Mouse (Mus musculus): ENCODE data around the gene Gjc2.
"Not testable (repeated sequence)": the region's sequence is repeated elsewhere in the genome, so short reads cannot be mapped to it uniquely, and the experiment has no call there.

Gjc2 gene

DNA sequence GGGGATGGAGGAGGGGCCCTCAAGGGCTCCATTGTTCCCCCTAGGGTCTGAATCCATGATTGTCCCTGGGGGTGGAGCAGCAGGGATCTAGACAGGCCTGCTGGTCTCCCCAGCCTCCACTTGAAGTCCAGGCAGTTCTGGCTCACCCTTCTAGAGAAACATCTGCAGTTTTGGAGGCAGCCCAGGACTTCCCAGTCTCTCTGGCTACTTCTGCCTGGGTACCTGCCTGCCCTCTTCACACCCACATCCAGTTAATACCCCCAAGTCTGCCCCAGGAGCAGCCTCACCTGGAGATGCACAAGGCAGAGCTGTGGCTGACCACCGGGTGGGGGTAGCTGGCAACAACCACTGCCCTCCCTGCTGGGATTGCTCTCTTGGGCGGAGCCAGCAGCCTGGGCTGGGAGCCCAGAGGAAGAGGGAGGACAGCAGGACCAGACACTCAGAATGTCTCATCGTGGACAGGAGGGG lies at the start of gene Gjc2:
TSS of gene Gjc2 (minus strand) at position 350 of the 468 bp plus-strand sequence.
- DNase-seq (ENCODE audit: low read depth): no peak

- DNase-seq (ENCODE audit: low read depth): no peak
Measured at GRCm38 (mm10) chr11:59232797-59233196, 49.8 kb upstream of the Gjc2 start.

DNA sequence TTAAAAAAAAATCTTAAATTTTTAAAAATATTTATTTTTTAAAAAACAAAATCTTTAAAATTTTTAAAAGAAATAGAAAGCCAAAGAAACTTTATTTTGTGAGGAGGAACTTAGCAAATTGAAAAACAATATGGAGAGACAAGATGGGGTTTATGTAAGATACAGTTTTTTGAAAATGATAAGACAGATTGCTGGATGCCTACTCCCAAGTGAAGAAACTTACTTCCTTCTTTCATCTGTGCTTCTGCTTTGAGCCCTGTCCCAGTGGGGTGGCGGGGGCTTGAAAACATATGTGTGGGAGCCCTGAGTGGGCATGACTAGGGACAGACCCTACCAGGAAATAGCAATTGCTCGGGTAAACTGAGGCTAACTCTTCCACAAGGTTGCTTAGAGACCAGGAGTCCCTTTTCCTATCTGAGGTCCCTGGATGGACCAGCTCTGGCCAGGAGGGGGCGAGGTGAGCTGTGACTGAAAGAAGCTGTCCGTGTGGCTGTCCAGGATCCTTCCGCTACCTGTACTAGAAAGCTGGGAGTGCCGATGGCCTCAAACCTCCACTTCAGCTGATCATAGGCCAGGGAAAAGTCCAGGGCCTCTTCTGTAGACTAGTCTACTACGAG lies 47.2 kb upstream of the Gjc2 start:
- DNase-seq (ENCODE audit: low read depth): no peak

DNA sequence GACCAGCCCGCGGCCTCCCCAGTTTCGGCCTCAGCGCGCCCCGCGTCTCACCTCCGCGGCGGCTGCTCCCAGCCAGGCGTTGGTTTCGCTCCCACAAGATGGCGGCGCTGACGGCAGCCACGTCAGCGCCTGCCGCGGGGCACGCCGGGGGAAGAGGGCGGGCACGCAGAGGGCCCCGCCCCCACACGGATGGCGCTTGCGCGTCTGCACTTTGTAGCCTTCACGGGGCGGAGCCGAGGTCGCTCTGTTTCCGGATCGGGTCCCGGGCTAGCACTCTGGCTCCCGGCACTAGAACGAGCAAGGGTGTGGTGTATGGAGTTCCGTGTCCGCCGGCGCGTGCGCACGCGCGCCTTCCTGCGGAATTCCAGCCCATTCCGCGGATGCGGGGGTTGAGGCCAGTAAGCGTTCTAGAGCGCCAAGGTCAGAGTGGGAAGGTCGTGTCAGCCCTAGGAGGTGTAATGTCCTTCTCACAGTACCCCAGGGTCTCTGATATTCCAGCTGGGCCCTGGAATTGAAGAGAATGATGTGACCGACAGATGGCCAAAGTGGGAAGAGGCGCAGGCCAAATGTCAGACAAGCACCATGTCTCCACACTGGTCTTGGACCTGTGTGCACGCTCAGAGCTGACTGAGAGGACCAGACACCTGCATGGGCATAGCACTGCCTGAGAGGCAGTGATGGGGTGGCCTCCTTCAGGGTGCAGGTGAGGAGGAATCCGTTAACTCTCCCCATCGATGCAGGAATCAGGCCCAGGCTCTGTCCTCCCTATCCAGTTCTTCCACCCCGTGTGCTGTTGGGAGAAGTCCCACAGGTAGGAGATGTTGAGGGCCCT lies 45.3 kb upstream of the Gjc2 start, which contains the start of gene Arf1:
TSS of gene Arf1 (minus strand) at position 149 of the 832 bp plus-strand sequence.
- peak; percentile 93 for DNase-seq (ENCODE audit: low read depth)

DNA sequence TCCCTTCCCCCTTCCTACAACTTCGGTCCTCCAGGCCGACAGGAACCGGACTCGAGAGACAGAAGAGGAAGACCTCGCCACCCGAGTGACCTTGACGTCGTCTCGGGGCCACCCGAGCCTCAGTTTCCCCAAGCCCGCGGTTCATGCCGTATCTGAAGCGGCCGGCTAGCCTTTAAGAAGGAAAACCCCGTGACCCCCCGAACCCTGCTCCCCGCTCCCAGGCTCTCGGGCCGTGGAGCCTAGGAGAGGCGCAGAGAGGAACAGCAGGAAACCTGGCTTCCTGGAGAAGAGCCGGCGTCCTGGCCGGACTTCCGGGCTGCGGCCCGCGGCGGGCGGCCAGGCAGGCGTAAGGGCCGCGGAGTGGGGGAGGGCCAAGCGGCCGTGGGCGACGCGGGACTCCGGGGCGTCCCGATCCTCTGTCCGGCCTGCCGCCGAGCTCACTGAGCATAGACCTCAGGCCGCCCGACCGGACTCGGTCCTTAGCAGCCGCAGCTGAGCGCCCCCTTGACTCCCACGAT lies 44.6 kb upstream of the Gjc2 start:
- DNase-seq (ENCODE audit: low read depth): no peak

- DNase-seq (ENCODE audit: low read depth): no peak
Measured at GRCm38 (mm10) chr11:59226787-59227603, 44.0 kb upstream of the Gjc2 start.

DNA sequence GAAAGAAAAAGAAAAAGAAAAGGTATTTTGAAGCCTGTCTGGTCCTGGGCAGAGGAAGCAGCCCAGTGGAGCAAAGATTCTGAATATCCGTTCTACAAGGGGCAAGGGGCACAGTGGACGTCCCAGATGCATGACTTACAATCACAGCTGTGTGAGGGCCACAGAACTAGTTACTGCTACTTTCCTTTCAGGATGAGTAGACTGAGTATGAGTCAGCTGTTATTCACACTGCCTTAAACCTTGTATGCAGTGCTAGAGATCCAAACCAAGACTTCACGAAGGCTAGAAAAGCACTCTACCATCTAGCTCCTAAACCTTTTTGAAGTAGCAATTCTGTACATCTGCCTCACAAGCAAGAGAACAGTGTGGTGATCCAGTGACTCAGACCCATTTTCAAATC lies 43.2 kb upstream of the Gjc2 start:
- no peak for DNase-seq (ENCODE audit: low read depth)

DNA sequence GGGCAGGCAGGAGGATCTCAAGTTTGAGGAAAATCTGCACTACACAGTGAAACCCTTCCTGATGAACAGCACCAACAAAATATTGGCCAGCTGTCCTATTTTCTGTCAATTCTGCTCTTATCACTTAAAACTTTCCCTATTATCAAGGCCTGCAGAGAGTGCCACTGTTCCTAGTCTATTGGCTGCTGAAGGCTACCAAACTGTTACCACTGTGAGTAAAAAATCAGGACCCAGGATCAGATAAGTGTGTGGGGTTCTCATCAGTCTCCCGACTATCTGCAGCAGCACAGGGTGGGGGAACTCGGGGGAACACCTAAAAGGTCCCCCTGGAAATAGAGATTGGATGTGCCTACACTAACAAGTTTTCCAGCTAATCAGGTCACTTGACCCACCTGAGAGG lies 42.2 kb upstream of the Gjc2 start:
- no peak for DNase-seq (ENCODE audit: low read depth)

- DNase-seq (ENCODE audit: low read depth): no peak
Measured at GRCm38 (mm10) chr11:59224470-59224869, 41.5 kb upstream of the Gjc2 start.

GRCm38 (mm10) chr11:59224025-59224424 lies 41.0 kb upstream of the Gjc2 start:
- no peak for DNase-seq (ENCODE audit: low read depth)

- no peak for DNase-seq (ENCODE audit: low read depth)
Measured at GRCm38 (mm10) chr11:59222306-59222705, 39.3 kb upstream of the Gjc2 start.

DNA sequence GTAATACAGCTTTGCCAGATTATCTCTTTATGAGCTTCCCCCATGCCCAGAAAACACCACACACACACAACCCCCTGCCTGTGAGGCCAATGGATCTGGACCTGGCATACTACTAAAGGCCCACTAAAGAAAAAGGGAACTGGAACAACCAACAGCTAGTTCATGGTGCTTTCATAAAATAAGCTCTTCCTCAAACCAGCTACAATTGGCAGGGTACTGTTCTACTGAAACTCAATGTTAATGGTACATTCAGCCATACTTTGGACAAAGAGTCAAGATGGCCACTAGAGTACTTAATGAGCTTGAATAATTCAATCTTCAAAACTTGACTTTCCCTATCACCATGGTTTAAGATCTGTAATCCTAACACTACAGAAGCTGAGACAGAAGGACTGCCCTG lies 38.6 kb upstream of the Gjc2 start:
- no peak for DNase-seq (ENCODE audit: low read depth)

- no peak for DNase-seq (ENCODE audit: low read depth)
Measured at GRCm38 (mm10) chr11:59219064-59219463, 36.1 kb upstream of the Gjc2 start.

GRCm38 (mm10) chr11:59218389-59218998 lies 35.5 kb upstream of the Gjc2 start:
- no peak for DNase-seq (ENCODE audit: low read depth)

DNA sequence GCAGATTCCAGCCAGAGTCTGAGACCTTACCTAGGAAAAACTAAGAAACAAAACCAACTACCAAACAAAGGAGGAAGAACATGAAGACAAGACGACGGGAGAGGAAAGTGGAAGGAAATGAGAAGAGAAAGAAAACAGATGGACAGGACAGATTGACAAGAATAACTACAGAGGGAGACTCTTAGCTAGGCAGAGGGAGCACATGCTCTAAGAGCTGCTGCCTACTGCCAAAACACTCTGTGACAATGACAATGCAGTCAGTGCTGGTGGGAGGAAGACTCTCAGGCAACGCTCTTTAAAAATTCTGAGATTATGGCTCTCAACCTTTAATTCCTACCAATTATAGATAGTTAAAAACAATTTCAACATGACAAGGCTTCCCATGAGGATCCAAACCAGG lies 33.9 kb upstream of the Gjc2 start:
- DNase-seq (ENCODE audit: low read depth): no peak

DNA sequence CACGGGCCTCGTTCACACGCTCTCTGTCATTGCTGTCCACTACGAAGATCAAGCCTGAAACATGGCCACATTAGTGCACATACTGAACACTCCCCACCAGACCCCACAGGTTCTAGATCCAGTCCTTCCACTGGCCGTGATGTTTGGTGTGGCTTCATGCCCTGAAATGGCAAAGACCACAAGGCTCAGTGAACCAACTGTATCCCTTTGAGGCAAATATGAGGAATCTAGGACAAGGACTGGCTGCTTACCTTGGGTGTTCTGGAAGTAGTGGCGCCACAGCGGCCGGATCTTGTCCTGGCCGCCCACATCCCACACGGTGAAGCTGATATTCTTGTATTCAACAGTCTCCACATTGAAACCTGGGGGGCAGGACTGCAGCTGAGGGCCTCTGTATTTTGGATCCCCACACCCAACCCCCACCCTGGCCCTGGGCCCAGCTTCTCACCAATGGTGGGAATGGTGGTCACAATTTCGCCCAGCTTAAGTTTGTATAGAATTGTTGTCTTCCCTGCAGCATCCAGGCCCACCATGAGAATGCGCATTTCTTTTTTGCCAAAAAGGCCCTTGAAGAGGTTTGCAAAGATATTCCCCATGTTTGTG lies 30.0 kb upstream of the Gjc2 start:
- no peak for DNase-seq (ENCODE audit: low read depth)

DNA sequence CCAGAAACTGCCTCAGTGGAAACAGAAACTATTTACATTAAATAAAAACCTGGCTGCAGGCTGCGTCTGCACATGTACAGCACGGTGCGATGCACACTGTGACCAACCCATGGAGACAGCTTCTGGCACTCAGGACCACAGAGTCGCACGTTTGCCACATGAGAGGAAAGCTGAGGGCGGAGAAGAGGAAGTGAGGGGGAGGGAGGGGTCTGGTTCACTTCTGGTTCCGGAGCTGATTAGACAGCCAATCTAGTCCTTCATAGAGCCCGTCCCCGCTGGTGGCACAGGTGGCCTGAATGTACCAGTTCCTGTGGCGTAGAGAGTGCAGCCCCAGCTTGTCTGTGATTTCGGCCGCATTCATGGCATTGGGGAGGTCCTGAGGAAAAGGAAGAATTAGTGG lies 29.3 kb upstream of the Gjc2 start:
- not testable (repeated sequence) for DNase-seq (ENCODE audit: low read depth)

DNA sequence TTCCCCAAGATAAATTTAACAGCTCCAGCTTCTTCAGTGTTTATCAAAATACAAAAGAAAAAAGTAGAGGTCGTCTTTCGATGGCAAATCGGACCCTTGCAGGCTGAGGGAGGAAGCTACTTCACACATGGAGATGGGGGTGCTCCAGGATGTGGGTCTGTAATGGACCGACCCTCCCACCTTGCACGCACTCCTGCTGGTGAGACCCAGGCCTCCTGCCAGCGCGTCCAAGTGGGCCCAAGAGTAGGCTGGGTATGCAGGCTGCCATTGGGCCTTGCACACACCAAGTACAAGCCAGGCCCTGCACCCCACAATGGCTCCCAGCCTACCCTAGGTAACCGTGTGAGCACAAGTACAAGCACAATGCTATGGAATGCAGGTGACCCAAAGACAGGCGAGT lies 28.5 kb upstream of the Gjc2 start:
- not testable (repeated sequence) for DNase-seq (ENCODE audit: low read depth)

DNA sequence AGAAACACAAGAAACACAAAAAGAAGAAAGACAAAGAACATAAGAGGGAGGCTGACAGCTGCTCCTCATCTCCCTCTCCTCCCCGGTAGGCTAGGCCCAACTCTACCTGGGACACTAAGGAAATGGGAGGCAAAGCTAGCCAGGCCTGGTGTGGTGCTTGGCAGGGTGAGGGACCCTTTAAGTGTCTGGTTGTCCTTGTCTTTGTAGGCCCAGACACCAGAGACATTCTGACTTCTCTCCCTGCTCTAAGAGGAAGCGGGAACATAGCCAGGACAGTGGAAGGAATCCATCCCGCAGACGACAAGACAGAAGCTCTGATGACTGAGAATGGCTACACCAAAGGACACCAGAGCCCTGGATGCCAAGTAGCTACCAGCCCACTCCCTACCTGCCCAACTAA lies 27.0 kb upstream of the Gjc2 start:
- DNase-seq (ENCODE audit: low read depth): no peak

DNA sequence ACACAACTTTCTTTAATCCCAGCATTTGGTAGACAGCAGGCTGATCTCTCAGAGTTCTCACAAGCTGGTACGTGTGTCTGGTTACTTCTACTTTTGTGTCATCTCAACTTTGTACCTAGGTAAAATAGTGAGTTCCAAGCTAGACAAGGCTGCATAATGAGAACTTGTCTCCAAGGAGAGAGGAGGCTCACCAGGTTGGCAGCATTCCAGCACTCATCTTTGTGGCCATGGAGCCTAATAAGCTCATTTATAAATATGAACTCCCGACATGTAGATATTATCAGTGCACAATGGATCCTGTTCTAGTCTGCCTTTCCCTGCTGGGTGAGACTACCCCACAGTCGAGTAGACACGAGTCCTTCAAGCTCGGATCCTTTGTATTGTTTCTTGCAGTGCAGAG lies 26.6 kb upstream of the Gjc2 start:
- no peak for DNase-seq (ENCODE audit: low read depth)

- peak; percentile 77 for DNase-seq (ENCODE audit: low read depth)
Measured at GRCm38 (mm10) chr11:59209003-59209441, 26.0 kb upstream of the Gjc2 start.
